Mouse (Mus musculus) skeletal muscle tissue, adult 2 months (tissue): ENCODE measurements at regions not wholly inside any gene's neighbourhood (a gene's known extent, or its start where the extent isn't known, plus 50 kb on each side); places are given as distances from the start of the nearest gene placed in this dataset.

Experiments
- DNase-seq: peaks from one replicate; pipeline ENCODE4 v3.0.0-alpha.2; 2012; ENCODE audit warnings: low read depth, low spot score

- no peak for DNase-seq
Observed at GRCm38 (mm10) chr2:138820489-138820888, 564.1 kb downstream of the Btbd3 start.

- DNase-seq, result no peak
Observed at GRCm38 (mm10) chr2:138824873-138825272, 568.5 kb downstream of the Btbd3 start.

- no peak for DNase-seq
Observed at GRCm38 (mm10) chr2:138827813-138828570, 571.6 kb downstream of the Btbd3 start.

GRCm38 (mm10) chr2:138838846-138839245 is 582.5 kb downstream of the Btbd3 start:
- no peak for DNase-seq

GRCm38 (mm10) chr2:138859121-138859520 is 602.8 kb downstream of the Btbd3 start:
- no peak for DNase-seq

GRCm38 (mm10) chr2:138896563-138896962 is 597.1 kb upstream of the Sptlc3 start:
- no peak for DNase-seq

- DNase-seq, result no peak
Observed at GRCm38 (mm10) chr2:138897101-138897500, 596.6 kb upstream of the Sptlc3 start.

GRCm38 (mm10) chr2:138937165-138937564 is 556.5 kb upstream of the Sptlc3 start:
- no peak for DNase-seq

GRCm38 (mm10) chr2:138939367-138939766 is 554.3 kb upstream of the Sptlc3 start:
- no peak for DNase-seq

- DNase-seq, result no peak
Observed at GRCm38 (mm10) chr2:138966110-138966790, 527.5 kb upstream of the Sptlc3 start.

GRCm38 (mm10) chr2:138974548-138974947 is 519.2 kb upstream of the Sptlc3 start:
- DNase-seq, result no peak

- DNase-seq, result no peak
Observed at GRCm38 (mm10) chr2:138990031-138990430, 503.7 kb upstream of the Sptlc3 start.

GRCm38 (mm10) chr2:139032105-139032812 is 461.5 kb upstream of the Sptlc3 start:
- DNase-seq, result no peak

- no peak for DNase-seq
Observed at GRCm38 (mm10) chr2:139034800-139035199, 458.9 kb upstream of the Sptlc3 start.

GRCm38 (mm10) chr2:139041671-139042273 is 451.9 kb upstream of the Sptlc3 start:
- DNase-seq, result no peak

- DNase-seq, result no peak
Observed at GRCm38 (mm10) chr2:139044684-139045083, 449.0 kb upstream of the Sptlc3 start.

- no peak for DNase-seq
Observed at GRCm38 (mm10) chr2:139055249-139055648, 438.5 kb upstream of the Sptlc3 start.

- no peak for DNase-seq
Observed at GRCm38 (mm10) chr2:139069276-139069961, 424.3 kb upstream of the Sptlc3 start.

- no peak for DNase-seq
Observed at GRCm38 (mm10) chr2:139071690-139072089, 422.0 kb upstream of the Sptlc3 start.

GRCm38 (mm10) chr2:139093487-139094066 is 400.1 kb upstream of the Sptlc3 start:
- DNase-seq, result no peak

- no peak for DNase-seq
Observed at GRCm38 (mm10) chr2:139111669-139112068, 382.0 kb upstream of the Sptlc3 start.
